9 mouse cellular contexts compared by ENCODE assay signal in genomic region chr8:57429166-57429887, GRCm38 (mm10). TPM values are rescaled to one million over a fixed set of nuclear protein-coding genes. Genes with fewer than 3 reads are reported as not detected.
A peak's percentile ranks its signal among the peaks of the same experiment; 100 is the strongest.
DNase-seq lines count a peak whose midpoint lies in the region; ATAC-seq lines count a peak whose summit lies in the region.
"Had no signal": no experiment of that assay in that cellular context is flagged by ENCODE, and none has a peak within 500 bp of the region (broad histone marks: within the 10 kb centered on the region; RNA-seq: fewer than 3 reads in every experiment).

No protein-coding gene starts in this region.

- H3K4me3 ChIP-seq in forebrain, embryonic 15.5 days, result no peak overlapping the region
- H3K4me3 ChIP-seq in lung, embryonic 15.5 days, result no peak overlapping the region
- H3K4me3 ChIP-seq: erythroblast, embryonic 14.5 days had no signal

- no peak overlapping the region for H3K4me2 ChIP-seq in forebrain, embryonic 15.5 days (replicated peaks)
- peak overlapping the region; percentile 33; the same call in 1 of the 2 replicates for H3K4me2 ChIP-seq in lung, embryonic 15.5 days

- no peaks in the 10 kb centered on the region for H3K36me3 ChIP-seq in forebrain, embryonic 15.5 days
- no peaks in the 10 kb centered on the region for H3K36me3 ChIP-seq in lung, embryonic 15.5 days

- WGBS in forebrain, embryonic 15.5 days, result 36% methylated on average over 18 of the region's 18 CpGs
- 30% methylated on average over 18 of the region's 18 CpGs for WGBS in lung, embryonic 15.5 days

- 0 out of 2 replicates have a peak, but pooled peaks cover 4% of the 10 kb centered on the region for H3K4me1 ChIP-seq in forebrain, embryonic 15.5 days
- peaks cover 6% of the 10 kb centered on the region; the same call in 1 of the 2 replicates for H3K4me1 ChIP-seq in lung, embryonic 15.5 days

- H3K27me3 ChIP-seq in forebrain, embryonic 15.5 days, result peaks cover 10% of the 10 kb centered on the region; the same call in 1 of the 2 replicates
- H3K27me3 ChIP-seq in lung, embryonic 15.5 days, result peaks cover 12% of the 10 kb centered on the region; the same call in 1 of the 2 replicates

- DNase-seq in ES-CJ7 (ENCODE audit: low read depth, low spot score), result peak; percentile 71
- peak; percentile 86 for DNase-seq in heart, postnatal 4 days
- peak; percentile 65 for DNase-seq in layer of hippocampus, adult 11-12 months (ENCODE audit: low spot score)
- peak; percentile 66 for DNase-seq in thymus, postnatal 14 days

- no peak overlapping the region for H3K9ac ChIP-seq in forebrain, embryonic 15.5 days (replicated peaks)
- H3K9ac ChIP-seq in lung, embryonic 15.5 days, result 0 out of 2 replicates have a peak overlapping the region, but pooled peaks have one; percentile 4

- no peaks in the 10 kb centered on the region for H3K9me3 ChIP-seq in forebrain, embryonic 15.5 days
- no peaks in the 10 kb centered on the region for H3K9me3 ChIP-seq in lung, embryonic 15.5 days

- H3K27ac ChIP-seq in forebrain, embryonic 15.5 days (replicated peaks), result no peak overlapping the region
- H3K27ac ChIP-seq in lung, embryonic 15.5 days, result no peak overlapping the region

- ATAC-seq in cerebellum, adult (ENCODE audit: insufficient number of reproducible peaks, low FRiP score, low TSS enrichment), result peak; percentile 40; the same call in 1 of the 2 replicates
- ATAC-seq in forebrain, embryonic 15.5 days (replicated peaks), result peak; percentile 63; the same call in 1 of the 2 replicates
- no peak for ATAC-seq in lung, embryonic 15.5 days (ENCODE audit: borderline replicate concordance, extremely low read depth, low FRiP score, low TSS enrichment)
- peak; percentile 62; the same call in 1 of the 2 replicates for ATAC-seq in neutrophil, adult 5-6 weeks (ENCODE audit: extremely low read depth, insufficient number of reproducible peaks, low FRiP score, poor library complexity, severe bottlenecking)

RNA-seq across cellular contexts. Expression of gene Scrg1, which starts 26.4 kb away (rescaled TPM):
- polyA plus RNA-seq in forebrain, embryonic 15.5 days (2015; fragmentation: Nextera tagmentation; extraction: Ambion mirVana), result 14.2 and 14.8 TPM in 2 replicates
- not detected for total RNA-seq in heart, postnatal 4 days (2021)
- 0.97 and 1.8 TPM in 2 replicates for polyA plus RNA-seq in lung, embryonic 15.5 days (2015; fragmentation: Nextera tagmentation; extraction: Ambion mirVana)
- 14.4 and 15.7 TPM in 2 replicates for total RNA-seq in neutrophil, adult 5-6 weeks (2017)
- polyA plus RNA-seq: erythroblast, embryonic 14.5 days had no signal

RNA-seq across cellular contexts. Expression of gene Sap30, which starts 58.3 kb away (rescaled TPM):
- polyA plus RNA-seq in forebrain, embryonic 15.5 days (2015; fragmentation: Nextera tagmentation; extraction: Ambion mirVana), result 78.6 and 81.8 TPM in 2 replicates
- 10 to 100 TPM; 34.0 to 37.4 TPM for total RNA-seq in heart, postnatal 4 days (2021)
- 37.0 and 40.3 TPM in 2 replicates for polyA plus RNA-seq in lung, embryonic 15.5 days (2015; fragmentation: Nextera tagmentation; extraction: Ambion mirVana)
- 38.6 and 46.9 TPM in 2 replicates for total RNA-seq in neutrophil, adult 5-6 weeks (2017)

Comparison
In these comparisons a context has a peak if more than half of its experiments do, and no peak if none do; other contexts are left out.
1. RNA of gene Scrg1, which starts 26.4 kb away (total RNA-seq): 14.4 to 15.7 TPM in neutrophil, adult 5-6 weeks; not detected in heart, postnatal 4 days; every median in the first group is over 10 times any median in the second.
2. Peak in every context shown above with its lines, with median percentiles within 50 percentile points of each other: DNase-seq.